Mouse (Mus musculus): ENCODE results near the gene Tnfaip1. TPM values are rescaled to one million over a fixed set of nuclear protein-coding genes. Genes with fewer than 3 reads are reported as not detected.
A peak's percentile ranks its signal among the peaks of the same experiment; 100 is the strongest.

Gene Tnfaip1
- polyA plus RNA-seq, 1 experiment from 2014 or later = 77.6 TPM

- peak within 1 kb of the TSS; percentile 80 for H3K9ac ChIP-seq (ENCODE audit: low read length)
- WGBS = under 1% methylated on average over 60 of the region's 60 CpGs
These were observed 14.3 kb upstream of the Tnfaip1 start, which contains the start of gene Tmem97 for GRCm38 (mm10) chr11:78550168-78551058. Tmem97 (minus strand) TSS chr11:78550777.

GRCm38 (mm10) chr11:78549491-78549987 is 13.4 kb upstream of the Tnfaip1 start:
- peaks cover 5% of the 10 kb centered on the region; the same call in 1 of the 2 replicates for H3K9me3 ChIP-seq (ENCODE audit: control insufficient read depth, low read length)
- ATAC-seq (ENCODE audit: insufficient number of reproducible peaks, insufficient read depth, low FRiP score, low read depth) = no peak
- 5% methylated on average over 5 of the region's 5 CpGs for WGBS
- peak overlapping the region; percentile 67 to 93 for H3K4me3 ChIP-seq (ENCODE audit: control insufficient read depth in 1 of 2, insufficient read depth in 1 of 2, low read depth in 1 of 2, low read length in 2 of 2)
- no peak overlapping the region for H3K27ac ChIP-seq (replicated peaks in 1 of 2; ENCODE audit: control insufficient read depth in 1 of 2, insufficient read depth in 1 of 2, low read depth in 2 of 2, low read length in 2 of 2)
- H3K36me3 ChIP-seq (ENCODE audit: control insufficient read depth, insufficient read depth, low read length) = peaks cover 12% of the 10 kb centered on the region
- peak overlapping the region; percentile 88 for H3K4me2 ChIP-seq (ENCODE audit: low read length)
- H3K4me1 ChIP-seq (ENCODE audit: control insufficient read depth in 2 of 2, insufficient read depth in 2 of 2, low read length in 2 of 2) = peaks cover 4 to 15% of the 10 kb centered on the region in 2 experiments
- peak overlapping the region; percentile 80 for H3K9ac ChIP-seq (ENCODE audit: low read length)
- no peaks in the 10 kb centered on the region for H3K27me3 ChIP-seq (ENCODE audit: control insufficient read depth, insufficient read depth, low read length)

More at GRCm38 (mm10) chr11:78550168-78551058, 14.3 kb upstream of the Tnfaip1 start, which contains the start of gene Tmem97:
- Histone ChIP-seq H3K27ac (replicated peaks in 1 of 2; ENCODE audit: control insufficient read depth in 1 of 2, insufficient read depth in 1 of 2, low read depth in 2 of 2, low read length in 2 of 2) (peak within 1 kb of the TSS; percentile 69 to 81), H3K4me1 (ENCODE audit: control insufficient read depth in 2 of 2, insufficient read depth in 2 of 2, low read length in 2 of 2) (peaks cover 5 to 17% of the 10 kb centered on the region in 2 experiments), H3K27me3 (ENCODE audit: control insufficient read depth, insufficient read depth, low read length) (no peaks in the 10 kb centered on the region), H3K4me2 (ENCODE audit: low read length) (peak within 1 kb of the TSS; percentile 88), H3K36me3 (ENCODE audit: control insufficient read depth, insufficient read depth, low read length) (peaks cover 4% of the 10 kb centered on the region), H3K4me3 (ENCODE audit: control insufficient read depth in 1 of 2, insufficient read depth in 1 of 2, low read depth in 1 of 2, low read length in 2 of 2) (peak within 1 kb of the TSS; percentile 67 to 93), H3K9me3 (ENCODE audit: control insufficient read depth, low read length) (peaks cover 5% of the 10 kb centered on the region; the same call in 1 of the 2 replicates)
- peak; percentile 99 for ATAC-seq (ENCODE audit: insufficient number of reproducible peaks, insufficient read depth, low FRiP score, low read depth)

GRCm38 (mm10) chr11:78547718-78548460 is 11.8 kb upstream of the Tnfaip1 start:
- no peak for ATAC-seq (ENCODE audit: insufficient number of reproducible peaks, insufficient read depth, low FRiP score, low read depth)
- Histone ChIP-seq H3K4me3 (ENCODE audit: control insufficient read depth in 1 of 2, insufficient read depth in 1 of 2, low read depth in 1 of 2, low read length in 2 of 2) (no peak overlapping the region), H3K27ac (replicated peaks in 1 of 2; ENCODE audit: control insufficient read depth in 1 of 2, insufficient read depth in 1 of 2, low read depth in 2 of 2, low read length in 2 of 2) (no peak overlapping the region), H3K27me3 (ENCODE audit: control insufficient read depth, insufficient read depth, low read length) (no peaks in the 10 kb centered on the region), H3K9ac (ENCODE audit: low read length) (no peak overlapping the region), H3K9me3 (ENCODE audit: control insufficient read depth, low read length) (no peaks in the 10 kb centered on the region), H3K4me1 (ENCODE audit: control insufficient read depth in 2 of 2, insufficient read depth in 2 of 2, low read length in 2 of 2) (peaks cover 4 to 15% of the 10 kb centered on the region in 2 experiments), H3K4me2 (ENCODE audit: low read length) (no peak overlapping the region), H3K36me3 (ENCODE audit: control insufficient read depth, insufficient read depth, low read length) (peaks cover 28% of the 10 kb centered on the region)
- 82% methylated on average over 2 of the region's 2 CpGs for WGBS

DNA sequence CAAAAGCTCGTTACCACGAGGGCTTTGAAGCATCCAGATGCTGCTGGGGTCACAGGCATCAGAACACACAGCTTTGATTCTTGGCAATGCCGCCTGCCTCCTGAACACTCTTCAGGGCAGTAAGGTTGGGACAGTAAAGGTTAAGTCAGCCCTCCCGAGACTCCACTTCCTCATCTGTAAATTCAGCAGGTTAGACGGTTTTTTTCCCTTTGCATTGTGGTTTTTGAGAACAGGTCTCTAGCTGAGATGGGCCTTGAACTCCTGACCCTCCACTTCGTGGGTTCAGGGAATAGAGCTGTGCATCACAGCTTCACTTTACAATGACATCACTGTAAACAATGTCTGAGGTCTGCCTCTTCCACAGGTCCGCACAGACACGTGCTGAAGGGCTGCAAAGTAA is 9.0 kb upstream of the Tnfaip1 start:
- Histone ChIP-seq H3K9me3 (ENCODE audit: control insufficient read depth, low read length) (no peaks in the 10 kb centered on the region), H3K27ac (replicated peaks in 1 of 2; ENCODE audit: control insufficient read depth in 1 of 2, insufficient read depth in 1 of 2, low read depth in 2 of 2, low read length in 2 of 2) (no peak overlapping the region), H3K27me3 (ENCODE audit: control insufficient read depth, insufficient read depth, low read length) (no peaks in the 10 kb centered on the region), H3K4me3 (ENCODE audit: control insufficient read depth in 1 of 2, insufficient read depth in 1 of 2, low read depth in 1 of 2, low read length in 2 of 2) (no peak overlapping the region), H3K4me1 (ENCODE audit: control insufficient read depth in 2 of 2, insufficient read depth in 2 of 2, low read length in 2 of 2) (peaks cover 2 to 11% of the 10 kb centered on the region in 2 experiments), H3K9ac (ENCODE audit: low read length) (no peak overlapping the region), H3K36me3 (ENCODE audit: control insufficient read depth, insufficient read depth, low read length) (peaks cover 52% of the 10 kb centered on the region), H3K4me2 (ENCODE audit: low read length) (no peak overlapping the region)
- ATAC-seq (ENCODE audit: insufficient number of reproducible peaks, insufficient read depth, low FRiP score, low read depth) = no peak
- whole genome bisulfite sequencing = 61% methylated on average over 8 of the region's 8 CpGs

GRCm38 (mm10) chr11:78544449-78545111 is 8.4 kb upstream of the Tnfaip1 start:
- Histone ChIP-seq H3K27me3 (ENCODE audit: control insufficient read depth, insufficient read depth, low read length) (no peaks in the 10 kb centered on the region), H3K36me3 (ENCODE audit: control insufficient read depth, insufficient read depth, low read length) (peaks cover 58% of the 10 kb centered on the region), H3K9me3 (ENCODE audit: control insufficient read depth, low read length) (no peaks in the 10 kb centered on the region), H3K9ac (ENCODE audit: low read length) (no peak overlapping the region), H3K4me2 (ENCODE audit: low read length) (no peak overlapping the region), H3K27ac (replicated peaks in 1 of 2; ENCODE audit: control insufficient read depth in 1 of 2, insufficient read depth in 1 of 2, low read depth in 2 of 2, low read length in 2 of 2) (no peak overlapping the region), H3K4me3 (ENCODE audit: control insufficient read depth in 1 of 2, insufficient read depth in 1 of 2, low read depth in 1 of 2, low read length in 2 of 2) (no peak overlapping the region), H3K4me1 (ENCODE audit: control insufficient read depth in 2 of 2, insufficient read depth in 2 of 2, low read length in 2 of 2) (peaks cover 2 to 10% of the 10 kb centered on the region in 2 experiments)
- no peak for ATAC-seq (ENCODE audit: insufficient number of reproducible peaks, insufficient read depth, low FRiP score, low read depth)
- 93% methylated on average over 7 of the region's 7 CpGs for WGBS

DNA sequence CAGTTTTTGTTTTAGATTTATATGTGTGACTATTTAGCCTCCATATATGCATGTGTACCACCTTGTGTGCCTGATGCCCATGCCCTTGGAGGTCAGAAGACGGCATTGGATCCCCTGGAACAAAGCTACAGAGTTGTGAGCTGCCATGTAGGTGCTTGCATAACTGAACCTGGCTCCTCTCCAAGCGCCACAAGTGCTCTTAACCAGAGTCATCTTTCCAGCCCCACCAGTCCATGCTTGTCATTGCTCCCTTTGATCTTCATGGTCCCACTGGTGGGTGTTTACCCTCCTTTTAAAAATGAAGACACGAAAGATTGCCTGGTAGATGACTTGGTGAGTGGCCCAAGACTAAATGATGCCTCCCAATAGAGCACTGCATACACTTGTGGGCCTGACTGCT is 4.2 kb upstream of the Tnfaip1 start:
- H3K27me3 ChIP-seq (ENCODE audit: control insufficient read depth, insufficient read depth, low read length) = no peaks in the 10 kb centered on the region
- no peak for ATAC-seq (ENCODE audit: insufficient number of reproducible peaks, insufficient read depth, low FRiP score, low read depth)
- H3K4me3 ChIP-seq (ENCODE audit: control insufficient read depth in 1 of 2, insufficient read depth in 1 of 2, low read depth in 1 of 2, low read length in 2 of 2) = no peak overlapping the region
- no peak overlapping the region for H3K27ac ChIP-seq (replicated peaks in 1 of 2; ENCODE audit: control insufficient read depth in 1 of 2, insufficient read depth in 1 of 2, low read depth in 2 of 2, low read length in 2 of 2)
- H3K36me3 ChIP-seq (ENCODE audit: control insufficient read depth, insufficient read depth, low read length) = peaks cover 67% of the 10 kb centered on the region
- no peaks in the 10 kb centered on the region for H3K9me3 ChIP-seq (ENCODE audit: control insufficient read depth, low read length)
- peaks cover 6 to 12% of the 10 kb centered on the region in 2 experiments for H3K4me1 ChIP-seq (ENCODE audit: control insufficient read depth in 2 of 2, insufficient read depth in 2 of 2, low read length in 2 of 2)
- no peak overlapping the region for H3K4me2 ChIP-seq (ENCODE audit: low read length)
- 85% methylated on average over 3 of the region's 3 CpGs for WGBS
- no peak overlapping the region for H3K9ac ChIP-seq (ENCODE audit: low read length)

GRCm38 (mm10) chr11:78536690-78537084 is 555 bp upstream of the Tnfaip1 start:
- H3K9ac ChIP-seq (ENCODE audit: low read length) = peak overlapping the region; percentile 94
- WGBS = 2% methylated on average over 14 of the region's 14 CpGs
- no peak for ATAC-seq (ENCODE audit: insufficient number of reproducible peaks, insufficient read depth, low FRiP score, low read depth)

More at GRCm38 (mm10) chr11:78536690-78537084, 555 bp upstream of the Tnfaip1 start:
- Histone ChIP-seq H3K4me3 (ENCODE audit: control insufficient read depth in 1 of 2, insufficient read depth in 1 of 2, low read depth in 1 of 2, low read length in 2 of 2) (peak overlapping the region; percentile 83 to 88), H3K4me1 (ENCODE audit: control insufficient read depth in 2 of 2, insufficient read depth in 2 of 2, low read length in 2 of 2) (peaks cover 8 to 25% of the 10 kb centered on the region in 2 experiments), H3K36me3 (ENCODE audit: control insufficient read depth, insufficient read depth, low read length) (peaks cover 44% of the 10 kb centered on the region), H3K4me2 (ENCODE audit: low read length) (peak overlapping the region; percentile 95), H3K9me3 (ENCODE audit: control insufficient read depth, low read length) (no peaks in the 10 kb centered on the region), H3K27ac (replicated peaks in 1 of 2; ENCODE audit: control insufficient read depth in 1 of 2, insufficient read depth in 1 of 2, low read depth in 2 of 2, low read length in 2 of 2) (peak overlapping the region; percentile 54 to 89), H3K27me3 (ENCODE audit: control insufficient read depth, insufficient read depth, low read length) (no peaks in the 10 kb centered on the region)

Measured in heart, embryonic 14.5 days (tissue).